Mouse (Mus musculus) liver, embryonic 13.5 days (tissue): ENCODE measurements around the gene Gnl1. TPM values are rescaled to one million over a fixed set of nuclear protein-coding genes. Genes with fewer than 3 reads are reported as not detected.
"Not testable (repeated sequence)": the region's sequence is repeated elsewhere in the genome, so short reads cannot be mapped to it uniquely, and the experiment has no call there.

Experiments used
- ATAC-seq: fragments of 200-750 bp; cut with Nextera tagmentation; 2 replicates; pipeline ENCODE4 v1.8.0; 2017; ENCODE audit warnings: low read depth, mild to moderate bottlenecking, moderate number of reproducible peaks, moderate library complexity
- DNase-seq: peaks from one replicate; pipeline ENCODE4 v3.0.0; 2022
- H3K27ac ChIP-seq: fragments of 300-500 bp; sonication (generic); 2 replicates; pipeline ENCODE4 v1.5.1; 2015; ENCODE audit warnings: moderate library complexity, mild to moderate bottlenecking, inconsistent platforms
- H3K27me3 ChIP-seq: fragments of 300-500 bp; sonication (generic); 2 replicates; pipeline ENCODE4 v1.6.1; 2015; ENCODE audit warnings: mild to moderate bottlenecking, inconsistent platforms
- H3K36me3 ChIP-seq: fragments of 300-500 bp; sonication (generic); 2 replicates; pipeline ENCODE4 v1.6.1; 2015; ENCODE audit warnings: mild to moderate bottlenecking, inconsistent platforms
- H3K4me1 ChIP-seq: fragments of 300-500 bp; sonication (generic); replicated peaks from 2 replicates; pipeline ENCODE4 v1.6.1; 2015; ENCODE audit warnings: inconsistent platforms
- H3K4me2 ChIP-seq: fragments of 300-500 bp; sonication (generic); 2 replicates; pipeline ENCODE4 v1.6.1; 2015; ENCODE audit warnings: inconsistent platforms, mild to moderate bottlenecking, moderate library complexity
- H3K4me3 ChIP-seq: fragments of 300-500 bp; sonication (generic); replicated peaks from 2 replicates; pipeline ENCODE4 v1.5.1; 2015; ENCODE audit warnings: mild to moderate bottlenecking, inconsistent platforms
- H3K9ac ChIP-seq: fragments of 300-500 bp; sonication (generic); 2 replicates; pipeline ENCODE4 v1.6.1; 2015; ENCODE audit warnings: mild to moderate bottlenecking, inconsistent platforms
- H3K9me3 ChIP-seq: fragments of 300-500 bp; sonication (generic); replicated peaks from 2 replicates; pipeline ENCODE4 v1.6.1; 2016; ENCODE audit warnings: inconsistent platforms
- WGBS: fragments of 180-500 bp; shearing (Covaris S2); methylation state at CpG from one replicate; pipeline ENCODE4 v1.1.7; 2015; ENCODE audit not compliant: insufficient replicate concordance; 5-methylcytosine and 5-hydroxymethylcytosine counted together
- polyA plus RNA-seq: library from polyadenylated mRNA; unstranded; fragments of >200 nt; fragmentation: Nextera tagmentation; extraction: Ambion mirVana; gene quantifications from 2 replicates; pipeline ENCODE4 v1.2.1, GENCODE M21; 2015

The Gnl1 gene
- polyA plus RNA-seq, 1 experiment from 2014 or later: 15.2 TPM

DNA sequence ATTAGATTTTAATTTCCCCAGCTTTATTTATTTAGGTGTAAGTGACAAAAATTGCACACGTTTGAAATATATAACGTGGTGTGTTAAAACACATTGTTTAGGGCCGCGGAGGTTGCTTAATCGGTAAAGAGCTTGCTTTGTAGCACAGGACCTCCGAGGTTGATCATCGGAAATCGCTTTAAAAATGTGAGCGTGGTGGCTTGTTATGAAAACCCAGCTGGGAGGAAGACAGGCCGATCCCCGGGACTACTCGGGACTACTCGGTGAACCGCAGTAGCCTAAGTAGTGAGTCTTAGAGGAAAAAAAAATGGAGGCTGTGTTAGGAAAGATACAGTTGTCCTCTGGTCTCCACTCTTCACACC is 15.2 kb downstream of the Gnl1 start:
- H3K9me3 ChIP-seq: no peaks in the 10 kb centered on the region
- H3K4me3 ChIP-seq: peak overlapping the region; percentile 73
- H3K4me1 ChIP-seq: peaks cover 52% of the 10 kb centered on the region
- H3K27ac ChIP-seq: peak overlapping the region; percentile 82
- peak overlapping the region; percentile 86 for H3K4me2 ChIP-seq
- ATAC-seq (no peak), DNase-seq (no peak)
- H3K9ac ChIP-seq: peak overlapping the region; percentile 82
- WGBS: under 1% methylated on average over 14 of the region's 14 CpGs
- no peaks in the 10 kb centered on the region for H3K27me3 ChIP-seq
- peaks cover 3% of the 10 kb centered on the region; the same call in 1 of the 2 replicates for H3K36me3 ChIP-seq

GRCm38 (mm10) chr17:35996949-35997348 is 17.3 kb downstream of the Gnl1 start:
- 0 out of 2 replicates have a peak overlapping the region, but pooled peaks have one; percentile 56 for H3K4me3 ChIP-seq
- H3K9ac ChIP-seq: peak overlapping the region; percentile 42; the same call in 1 of the 2 replicates
- peaks cover 10% of the 10 kb centered on the region for H3K36me3 ChIP-seq
- H3K27me3 ChIP-seq: no peaks in the 10 kb centered on the region
- H3K4me1 ChIP-seq: peaks cover 73% of the 10 kb centered on the region
- peak overlapping the region; percentile 82 for H3K27ac ChIP-seq
- peak overlapping the region; percentile 86 for H3K4me2 ChIP-seq
- DNase-seq (peak; percentile 93), ATAC-seq (peak; percentile 41)
- 1% methylated on average over 11 of the region's 11 CpGs for WGBS
- H3K9me3 ChIP-seq: peaks cover 5% of the 10 kb centered on the region; the same call in 1 of the 2 replicates

GRCm38 (mm10) chr17:35997713-35998510 is 18.3 kb downstream of the Gnl1 start:
- DNase-seq (peak; percentile 61), ATAC-seq (peak; percentile 50)
- H3K27me3 ChIP-seq: no peaks in the 10 kb centered on the region
- peak overlapping the region; percentile 82 for H3K27ac ChIP-seq
- H3K4me3 ChIP-seq: peak overlapping the region; percentile 56
- peaks cover 14% of the 10 kb centered on the region for H3K9me3 ChIP-seq
- H3K4me1 ChIP-seq: peaks cover 82% of the 10 kb centered on the region
- WGBS: 33% methylated on average over 12 of the region's 12 CpGs
- H3K36me3 ChIP-seq: peaks cover 19% of the 10 kb centered on the region
- H3K4me2 ChIP-seq: peak overlapping the region; percentile 58
- peak overlapping the region; percentile 67 for H3K9ac ChIP-seq

- H3K36me3 ChIP-seq: peaks cover 27% of the 10 kb centered on the region
- peak overlapping the region; percentile 82 for H3K27ac ChIP-seq
- peak overlapping the region; percentile 58 for H3K4me2 ChIP-seq
- DNase-seq (no peak), ATAC-seq (no peak)
- peak overlapping the region; percentile 67 for H3K9ac ChIP-seq
- H3K27me3 ChIP-seq: no peaks in the 10 kb centered on the region
- peaks cover 16% of the 10 kb centered on the region for H3K9me3 ChIP-seq
- 43% methylated on average over 6 of the region's 6 CpGs for WGBS
- H3K4me3 ChIP-seq: peak overlapping the region; percentile 56
- H3K4me1 ChIP-seq: peaks cover 85% of the 10 kb centered on the region
Observed at GRCm38 (mm10) chr17:35998545-35999305, 19.1 kb downstream of the Gnl1 start.

GRCm38 (mm10) chr17:35999356-35999755 is 19.7 kb downstream of the Gnl1 start:
- Histone ChIP-seq H3K27ac (peak overlapping the region; percentile 64), H3K4me2 (peak overlapping the region; percentile 58), H3K9me3 (peaks cover 16% of the 10 kb centered on the region), H3K36me3 (peaks cover 34% of the 10 kb centered on the region), H3K4me3 (peak overlapping the region; percentile 56), H3K9ac (peak overlapping the region; percentile 43; the same call in 1 of the 2 replicates), H3K4me1 (peaks cover 85% of the 10 kb centered on the region), H3K27me3 (no peaks in the 10 kb centered on the region)
- no peak for DNase-seq
- no peak for ATAC-seq
- WGBS: 48% methylated on average over 7 of the region's 7 CpGs

DNA sequence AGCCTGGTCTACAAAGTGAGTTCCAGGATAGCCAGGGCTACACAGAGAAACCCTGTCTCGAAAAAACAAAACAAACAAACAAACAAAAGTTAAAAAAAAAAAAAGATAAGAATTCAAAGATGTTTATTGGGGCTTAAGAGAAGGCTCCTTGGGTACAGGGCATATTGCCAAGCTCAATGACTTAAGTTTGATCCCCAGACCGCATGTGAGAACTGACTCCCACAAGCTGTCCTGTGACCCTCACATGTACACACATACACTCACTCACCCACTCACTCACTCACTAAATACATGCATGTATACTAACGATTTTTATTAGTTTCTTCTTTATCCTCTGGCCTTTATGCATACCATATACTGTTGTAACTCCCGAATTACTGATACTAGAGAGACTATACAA is 20.7 kb downstream of the Gnl1 start:
- Histone ChIP-seq H3K36me3 (peaks cover 43% of the 10 kb centered on the region), H3K4me3 (no peak overlapping the region), H3K27me3 (no peaks in the 10 kb centered on the region), H3K9me3 (peaks cover 16% of the 10 kb centered on the region), H3K9ac (peak overlapping the region; percentile 47; the same call in 1 of the 2 replicates), H3K4me1 (peaks cover 80% of the 10 kb centered on the region), H3K4me2 (peak overlapping the region; percentile 58), H3K27ac (peak overlapping the region; percentile 92)
- DNase-seq (no peak), ATAC-seq (no peak)
- 81% methylated on average over 4 of the region's 4 CpGs for WGBS

DNA sequence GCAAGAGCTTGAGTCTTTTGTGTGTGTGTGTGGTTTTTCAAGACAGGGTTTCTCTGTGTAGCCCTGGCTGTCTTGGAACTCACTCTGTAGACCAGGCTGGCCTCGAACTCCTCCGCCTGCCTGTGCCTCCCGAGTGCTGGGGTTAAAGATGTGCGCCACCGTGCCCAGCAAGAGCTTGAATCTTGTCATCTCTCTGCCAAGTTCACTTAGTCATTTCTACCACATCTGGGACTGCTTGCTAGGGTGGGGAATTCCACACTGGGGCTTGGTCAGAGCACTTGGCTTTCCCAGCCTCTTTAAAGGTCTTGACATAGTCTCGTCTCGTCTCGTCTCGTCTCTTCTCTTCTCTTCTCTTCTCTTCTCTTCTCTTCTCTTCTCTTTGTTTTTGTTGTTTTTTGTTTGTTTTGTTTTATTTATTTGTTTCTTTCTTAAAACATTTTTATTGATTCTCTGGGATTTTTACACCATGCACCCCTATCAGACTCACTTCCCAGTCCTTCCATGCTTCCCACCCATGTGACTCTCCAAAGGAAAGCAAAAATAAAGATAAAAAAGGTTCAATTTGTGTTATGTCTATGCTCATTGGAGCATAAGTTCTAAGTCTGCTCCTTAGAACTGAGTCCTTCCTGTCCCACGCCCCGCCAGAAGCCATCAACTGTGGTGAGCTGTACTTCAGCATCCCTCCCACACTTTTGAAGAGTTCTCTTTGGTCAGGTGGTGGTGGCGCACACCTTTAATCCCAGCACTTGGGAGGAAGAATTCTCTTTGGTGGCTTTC is 21.7 kb downstream of the Gnl1 start:
- WGBS: 81% methylated on average over 12 of the region's 12 CpGs
- Histone ChIP-seq H3K27ac (peak overlapping the region; percentile 92), H3K4me1 (peaks cover 71% of the 10 kb centered on the region), H3K36me3 (peaks cover 53% of the 10 kb centered on the region), H3K4me2 (peak overlapping the region; percentile 58), H3K27me3 (no peaks in the 10 kb centered on the region), H3K4me3 (0 out of 2 replicates have a peak overlapping the region, but pooled peaks have one; percentile 10), H3K9me3 (peaks cover 22% of the 10 kb centered on the region), H3K9ac (peak overlapping the region; percentile 47; the same call in 1 of the 2 replicates)
- ATAC-seq: peak; percentile 53
- no peak for DNase-seq

- no peaks in the 10 kb centered on the region for H3K27me3 ChIP-seq
- DNase-seq (peak; percentile 83), ATAC-seq (peak; percentile 86)
- H3K9me3 ChIP-seq: peaks cover 27% of the 10 kb centered on the region
- peaks cover 65% of the 10 kb centered on the region for H3K4me1 ChIP-seq
- H3K27ac ChIP-seq: peak overlapping the region; percentile 92
- H3K36me3 ChIP-seq: peaks cover 59% of the 10 kb centered on the region
- peak overlapping the region; percentile 12; the same call in 1 of the 2 replicates for H3K4me3 ChIP-seq
- no peak overlapping the region for H3K9ac ChIP-seq
- 52% methylated on average over 6 of the region's 6 CpGs for WGBS
- H3K4me2 ChIP-seq: peak overlapping the region; percentile 58
Observed at GRCm38 (mm10) chr17:36001966-36002365, 22.3 kb downstream of the Gnl1 start.

DNA sequence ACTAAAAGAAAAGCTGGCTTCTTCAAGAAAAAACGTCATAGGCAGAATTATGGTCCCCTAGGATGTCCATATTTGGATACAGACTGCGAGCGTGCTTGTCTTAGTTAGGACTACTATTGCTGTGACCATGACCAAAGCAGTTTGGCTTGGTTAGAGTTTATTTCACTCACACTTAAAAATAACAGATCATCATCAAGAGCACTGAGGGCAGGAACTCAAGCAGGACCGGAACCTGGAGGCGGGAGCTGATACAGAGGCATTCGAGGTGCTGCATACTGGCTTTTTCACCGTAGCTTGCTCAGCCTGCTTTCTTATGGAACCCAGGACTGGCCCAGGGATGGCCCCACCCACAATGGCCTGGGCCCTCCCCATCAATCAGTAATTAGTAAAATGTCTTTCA is 23.7 kb downstream of the Gnl1 start:
- no peak overlapping the region for H3K9ac ChIP-seq
- H3K4me3 ChIP-seq: no peak overlapping the region
- peaks cover 60% of the 10 kb centered on the region for H3K36me3 ChIP-seq
- no peak overlapping the region for H3K27ac ChIP-seq
- H3K4me1 ChIP-seq: peaks cover 52% of the 10 kb centered on the region
- peaks cover 27% of the 10 kb centered on the region for H3K9me3 ChIP-seq
- H3K4me2 ChIP-seq: no peak overlapping the region
- no peaks in the 10 kb centered on the region for H3K27me3 ChIP-seq
- ATAC-seq (no peak), DNase-seq (no peak)
- WGBS: 82% methylated on average over 7 of the region's 7 CpGs

DNA sequence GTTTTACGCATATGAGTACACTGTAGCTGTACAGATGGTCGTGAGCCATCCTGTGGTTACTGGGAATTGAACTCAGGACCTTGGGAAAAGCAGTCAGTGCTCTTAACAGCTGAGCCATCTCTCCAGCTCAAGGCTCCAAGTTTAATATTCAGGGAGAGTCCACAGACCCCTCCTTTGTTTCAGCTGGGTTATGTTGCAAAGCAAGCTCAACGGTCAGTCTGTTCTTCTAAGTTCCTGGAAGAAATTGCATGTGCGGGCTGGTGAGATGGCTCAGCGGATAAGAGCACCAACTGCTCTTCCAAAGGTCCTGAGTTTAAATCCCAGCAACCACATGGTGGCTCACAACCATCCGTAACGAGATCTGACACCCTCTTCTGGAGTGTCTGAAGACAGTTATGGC is 24.8 kb downstream of the Gnl1 start:
- H3K36me3 ChIP-seq: peaks cover 58% of the 10 kb centered on the region

More for the DNA sequence above, 24.8 kb downstream of the Gnl1 start:
- Histone ChIP-seq H3K9me3 (peaks cover 27% of the 10 kb centered on the region), H3K4me1 (peaks cover 41% of the 10 kb centered on the region)
- not testable (repeated sequence) for H3K4me3 ChIP-seq, H3K27ac ChIP-seq, DNase-seq, H3K9ac ChIP-seq, H3K4me2 ChIP-seq, ATAC-seq, H3K27me3 ChIP-seq
- 87% methylated on average over 7 of the region's 7 CpGs for WGBS
